Comparison of ENCODE assay signal across 1 mouse cellular context in genomic region chrX:7762921-7763197, GRCm38 (mm10).
TF ChIP-seq lines count a peak whose summit lies in the region.

No protein-coding gene starts in this region.

TF ChIP-seq in MEL, 35 proteins besides CTCF, POLR2A, EP300 and RAD21:
- no peak for TF ChIP-seq SMC3 (IDR thresholded peaks at IDR 0.05; ENCODE audit: low read depth, low read length)
- no peak for TF ChIP-seq KAT2A (conservative IDR thresholded peaks at IDR 0.05; ENCODE audit: low read depth, low read length)
- no peak for TF ChIP-seq CHD2 (IDR thresholded peaks at IDR 0.05; ENCODE audit: low read length)
- no peak for TF ChIP-seq USF1 (IDR thresholded peaks at IDR 0.05; ENCODE audit: low read depth, low read length)
TF ChIP-seq in MEL: peak in this region for 0.
